Mouse (Mus musculus) brain, embryonic 18.5 days (tissue): ENCODE data around the gene Gm28635.

ENCODE experiments used
- DNase-seq: peaks from one replicate; pipeline ENCODE4 v3.0.0-alpha.2; 2012; ENCODE audit warnings: low read depth, low spot score

Gm28635 gene

DNA sequence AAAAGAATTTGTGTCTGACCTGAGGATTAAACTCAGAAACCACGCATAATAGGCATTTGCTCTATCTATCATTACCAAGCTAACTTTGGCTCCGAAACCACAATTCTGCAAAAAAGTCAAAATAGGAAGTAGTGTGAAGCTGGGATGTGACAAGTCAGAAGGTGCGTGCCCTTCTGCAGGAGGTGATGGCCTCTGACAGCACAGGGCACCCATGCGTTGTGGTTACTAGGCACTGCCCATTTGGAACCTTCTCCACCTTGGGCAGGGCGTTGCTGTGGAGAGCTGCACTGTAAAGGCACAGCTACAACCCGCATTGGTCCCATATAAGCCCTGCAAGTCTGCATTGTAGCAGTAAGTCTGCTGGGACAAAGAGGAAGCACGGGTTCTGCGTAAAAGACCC is 85.0 kb downstream of the Gm28635 start:
- DNase-seq: no peak

DNA sequence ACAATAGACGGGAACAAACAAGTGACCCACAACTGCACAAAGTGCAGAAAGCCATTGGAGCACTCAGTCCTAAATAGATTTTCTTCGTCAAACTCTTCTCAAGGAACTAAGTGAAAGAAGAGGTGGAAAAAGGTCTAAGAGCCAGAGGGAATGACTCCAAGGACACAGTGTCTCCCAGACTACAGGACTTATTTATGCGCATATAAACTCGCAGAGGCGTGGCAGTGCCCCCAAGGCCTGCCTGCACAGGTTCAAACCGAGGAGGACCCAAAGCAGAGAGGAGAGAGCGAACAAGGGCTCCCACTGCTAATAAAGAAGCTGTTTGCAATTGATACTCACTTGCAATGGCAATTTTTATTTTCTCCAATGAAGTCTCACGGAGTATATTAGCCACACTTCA is 92.1 kb downstream of the Gm28635 start:
- no peak for DNase-seq

DNA sequence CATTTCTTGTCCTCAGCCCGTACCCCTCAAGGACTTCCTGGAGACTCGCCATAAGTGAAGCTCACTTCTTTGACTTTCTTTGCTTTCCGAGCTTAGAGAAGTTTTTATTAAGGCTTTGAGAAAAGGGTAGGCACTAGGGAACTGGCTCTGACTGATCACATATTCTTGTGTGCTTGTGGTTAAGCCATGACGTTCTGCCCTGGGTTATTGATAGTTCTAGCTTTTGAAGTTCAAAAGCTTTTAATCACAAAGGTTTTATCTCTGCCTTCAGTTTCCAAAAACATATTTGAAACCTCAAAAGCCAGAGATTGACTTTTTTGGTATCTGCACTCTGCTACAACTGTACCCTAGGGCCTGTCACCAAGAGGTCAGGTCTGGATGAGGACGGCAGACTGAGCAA is 95.6 kb downstream of the Gm28635 start:
- DNase-seq: no peak

DNA sequence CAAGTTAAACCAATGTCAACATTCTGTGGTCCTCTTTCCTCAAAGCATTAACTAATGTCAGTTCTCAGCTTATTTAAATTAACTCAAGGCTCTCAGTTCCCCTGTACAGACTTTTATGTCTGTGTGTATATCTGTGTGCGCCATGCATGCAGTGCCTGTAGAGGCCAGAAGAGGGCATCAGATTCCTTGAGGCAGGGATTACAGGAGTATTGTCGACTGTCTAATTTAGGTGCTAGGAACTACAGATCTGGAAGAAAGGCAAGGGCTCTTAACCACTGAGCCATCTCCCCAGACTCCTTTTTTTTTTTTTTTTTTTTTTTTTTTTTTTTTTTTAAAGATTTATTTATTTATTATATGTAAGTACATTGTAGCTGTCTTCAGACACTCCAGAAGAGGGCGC is 96.6 kb downstream of the Gm28635 start:
- no peak for DNase-seq

DNA sequence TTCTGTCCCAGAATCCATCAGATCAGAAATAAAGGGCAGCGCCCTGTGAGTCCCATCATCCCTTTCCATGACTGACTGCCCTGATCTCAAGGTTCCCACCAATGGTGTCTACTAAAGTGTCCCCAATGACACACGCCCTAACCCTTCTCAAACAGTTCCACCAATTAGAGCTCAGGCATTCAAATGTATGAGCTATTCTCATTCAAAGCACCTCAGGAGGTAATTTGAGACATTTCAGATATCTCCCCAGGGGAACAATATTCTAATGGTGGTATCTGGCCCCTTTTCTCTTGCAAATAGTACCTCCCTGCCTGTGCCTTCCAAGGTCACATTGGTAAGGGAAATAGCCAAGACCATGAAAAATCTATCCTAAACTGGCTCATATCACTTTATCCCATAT is 98.5 kb downstream of the Gm28635 start:
- no peak for DNase-seq

DNA sequence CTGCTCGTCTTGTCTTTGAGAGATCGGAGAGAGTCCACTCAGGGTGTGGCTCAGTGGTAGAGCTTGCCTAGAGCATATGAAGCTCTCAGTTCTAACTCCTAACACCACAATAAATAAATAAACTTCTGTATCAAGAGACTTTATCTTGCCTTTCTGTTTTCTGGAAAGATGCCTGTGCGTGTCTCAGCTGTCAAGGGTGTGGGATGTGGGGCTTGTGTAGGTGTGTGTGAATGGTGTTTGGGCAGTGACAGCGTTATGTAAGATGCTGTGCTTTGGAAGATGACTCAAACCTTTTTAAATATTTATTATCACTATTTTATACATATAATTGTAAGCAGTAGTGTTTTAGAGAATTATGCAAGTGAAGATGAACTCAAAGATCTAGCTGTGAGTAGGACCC is 103.7 kb downstream of the Gm28635 start:
- DNase-seq: no peak

DNA sequence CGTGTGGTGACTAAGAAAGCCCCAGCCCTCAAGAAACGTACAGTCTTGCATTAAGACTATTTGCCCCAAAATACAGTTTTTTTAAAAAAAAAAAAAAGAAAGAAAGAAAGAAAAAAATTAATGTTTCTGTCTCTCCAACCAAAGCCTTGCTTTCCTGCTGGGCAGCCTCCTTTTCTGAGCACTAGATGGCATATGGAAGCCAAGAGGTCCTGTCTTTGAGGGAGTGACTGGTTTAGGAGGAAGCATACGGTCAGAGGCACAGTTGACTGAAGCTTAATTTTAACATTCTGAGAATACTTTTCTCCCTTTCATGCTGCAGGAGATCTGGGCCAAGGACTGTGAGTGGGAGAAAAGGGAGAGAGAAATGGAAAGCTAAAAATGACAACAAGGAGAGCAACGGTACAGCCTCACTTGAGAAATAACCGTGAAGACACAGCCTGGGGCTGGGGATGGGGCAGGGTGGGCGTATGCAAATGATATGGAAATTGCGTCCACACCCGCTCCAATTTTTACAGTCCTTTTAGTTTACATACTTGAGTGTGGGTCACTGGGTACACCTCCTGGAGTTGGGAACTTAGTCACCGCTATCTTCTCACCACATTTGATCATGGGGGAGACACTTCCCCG is 120.8 kb downstream of the Gm28635 start:
- DNase-seq: no peak
